Mouse (Mus musculus) heart, postnatal 0 days (tissue): Measurements from ENCODE around the gene Mgam.

Source experiments
- CTCF ChIP-seq: IDR thresholded peaks from 2 replicates; pipeline ENCODE4 v1.5.1; 2016; ENCODE audit warnings: antibody characterized with exemption, control low read depth, low read depth
- EP300 ChIP-seq: IDR thresholded peaks from 2 replicates; pipeline ENCODE4 v1.6.1; 2016; ENCODE audit warnings: antibody characterized with exemption, low read depth

DNA sequence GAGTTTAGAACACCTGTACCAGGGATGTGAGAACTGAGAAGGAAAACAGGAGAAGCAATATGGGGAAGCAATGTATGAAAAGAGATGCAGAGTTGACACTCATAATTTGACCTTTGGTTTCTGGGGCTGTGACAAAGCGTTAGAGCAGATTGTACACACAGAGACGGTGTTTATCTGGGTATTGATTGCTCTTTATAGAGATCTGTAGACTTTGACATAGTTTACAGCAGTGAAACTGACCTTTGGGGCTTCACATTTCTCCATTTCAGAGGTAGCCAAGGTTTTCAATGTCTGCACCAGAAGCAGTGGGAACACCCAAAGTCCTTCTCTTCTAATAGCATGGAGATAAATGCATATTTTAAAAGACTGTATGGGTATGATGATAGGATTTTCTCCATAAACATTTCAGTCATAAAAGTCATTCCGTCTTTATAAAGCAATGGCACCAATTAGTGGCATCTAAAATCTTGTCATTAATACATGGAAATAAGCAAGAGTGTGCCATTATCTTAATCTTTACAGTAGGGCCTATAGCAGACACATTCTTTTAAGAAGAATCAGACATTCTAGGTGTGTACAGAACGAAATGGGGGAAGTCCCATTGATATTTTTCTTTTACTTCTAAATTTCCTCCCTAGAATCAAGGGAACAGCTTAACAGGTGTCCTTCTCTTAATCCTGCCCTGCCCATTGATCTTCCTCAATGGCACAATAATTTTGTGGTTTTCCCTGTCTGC, 166.6 kb downstream of the Mgam start:
- TF ChIP-seq CTCF (no peak), EP300 (no peak)
